Mouse (Mus musculus) MEL (cell line): ENCODE results near the gene Depp1.

ENCODE experiments used
- BHLHE40 ChIP-seq: IDR thresholded peaks from 2 replicates; pipeline ENCODE4 v1.6.1; 2012; ENCODE audit warnings: low read depth, mild to moderate bottlenecking, inconsistent platforms, low read length, improper control_type of control experiment, borderline replicate concordance
- CTCF ChIP-seq, 3 experiments: IDR thresholded peaks in 2 of 3; conservative IDR thresholded peaks in 1 of 3; 2 replicates each; pipeline ENCODE4 v1.5.1; 2011 to 2012; ENCODE audit warnings: low read length in 3 of 3, low read depth in 2 of 3, mild to moderate bottlenecking in 2 of 3, improper control_type of control experiment in 1 of 3, inconsistent platforms in 1 of 3, mixed read lengths in 1 of 3, moderate library complexity in 1 of 3; ENCODE audit not compliant: control insufficient read depth in 1 of 3, insufficient read depth in 1 of 3, poor library complexity in 1 of 3, severe bottlenecking in 1 of 3
- EP300 ChIP-seq, 2 experiments: IDR thresholded peaks; 2 replicates each; pipeline ENCODE4 v1.6.1; 2011; ENCODE audit warnings: improper control_type of control experiment in 2 of 2, low read length in 2 of 2, low read depth in 1 of 2, mild to moderate bottlenecking in 1 of 2
- ETS1 ChIP-seq: IDR thresholded peaks from 2 replicates; pipeline ENCODE4 v1.6.1; 2012; ENCODE audit warnings: low read depth, mild to moderate bottlenecking, inconsistent platforms, low read length, improper control_type of control experiment, moderate library complexity
- POLR2A ChIP-seq, 2 experiments: IDR thresholded peaks; 2 replicates each; pipeline ENCODE4 v1.6.1; 2011 to 2012; ENCODE audit warnings: low read length in 2 of 2, mild to moderate bottlenecking in 2 of 2, control low read depth in 1 of 2, improper control_type of control experiment in 1 of 2, low read depth in 1 of 2, moderate library complexity in 1 of 2; ENCODE audit not compliant: control insufficient read depth in 1 of 2, insufficient read depth in 1 of 2, poor library complexity in 1 of 2

DNA sequence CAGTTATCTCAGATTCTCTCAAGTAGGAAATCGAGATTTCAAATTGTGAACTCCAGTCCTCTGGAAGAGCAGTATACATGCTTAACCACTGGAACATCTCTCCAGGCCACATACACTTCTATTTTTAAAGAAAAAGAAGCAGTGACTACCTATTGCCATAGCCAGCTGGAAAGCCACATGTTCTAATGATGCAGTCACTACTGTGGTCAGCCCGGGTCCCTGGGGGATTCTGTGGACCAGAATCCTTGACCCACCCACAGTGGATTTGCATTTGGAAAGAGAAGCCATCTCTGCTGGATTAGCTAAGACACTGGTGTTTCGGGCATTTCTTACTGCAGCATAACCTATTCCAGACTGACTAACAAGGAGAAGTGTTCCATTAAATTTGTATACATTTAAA is 17.0 kb downstream of the Depp1 start:
- TF ChIP-seq EP300 (IDR thresholded peaks at IDR 0.05; ENCODE audit: low read depth in 1 of 2, low read length in 2 of 2) = no peak
- TF ChIP-seq ETS1 = no peak
- no peak for TF ChIP-seq POLR2A (IDR thresholded peaks at IDR 0.05; ENCODE audit: control insufficient read depth in 1 of 2, insufficient read depth in 1 of 2, low read depth in 1 of 2, low read length in 2 of 2, poor library complexity in 1 of 2)
- TF ChIP-seq CTCF (IDR thresholded peaks at IDR 0.05 in 2 of 3, conservative IDR thresholded peaks at IDR 0.05 in 1 of 3; ENCODE audit: control insufficient read depth in 1 of 3, insufficient read depth in 1 of 3, low read depth in 2 of 3, low read length in 3 of 3, poor library complexity in 1 of 3, severe bottlenecking in 1 of 3) = no peak
- TF ChIP-seq BHLHE40 = no peak
